Mouse (Mus musculus) forebrain, embryonic 11.5 days (tissue): ENCODE data around the gene Rcn1. TPM values are rescaled to one million over a fixed set of nuclear protein-coding genes. Genes with fewer than 3 reads are reported as not detected.

Experiments used
- ATAC-seq: fragments of 200-750 bp; cut with Nextera tagmentation; replicated peaks from 2 replicates; pipeline ENCODE4 v1.8.0; 2017; ENCODE audit warnings: moderate TSS enrichment; ENCODE audit not compliant: low FRiP score
- DNase-seq: peaks from one replicate; pipeline ENCODE4 v3.0.0-alpha.2; 2017; ENCODE audit warnings: low spot score
- H3K27ac ChIP-seq: fragments of 300-500 bp; sonication (generic); 2 replicates; pipeline ENCODE4 v1.5.1; 2014; ENCODE audit warnings: low read depth, low read length
- H3K27me3 ChIP-seq: fragments of 300-500 bp; sonication (generic); 2 replicates; pipeline ENCODE4 v1.6.1; 2014; ENCODE audit warnings: mild to moderate bottlenecking, low read length, mixed read lengths; ENCODE audit not compliant: control insufficient read depth, insufficient read depth
- H3K36me3 ChIP-seq: fragments of 300-500 bp; sonication (generic); 2 replicates; pipeline ENCODE4 v1.6.1; 2014; ENCODE audit warnings: mild to moderate bottlenecking, low read length, moderate library complexity, mixed read lengths; ENCODE audit not compliant: control insufficient read depth, insufficient read depth
- H3K4me1 ChIP-seq: fragments of 300-500 bp; sonication (generic); replicated peaks from 2 replicates; pipeline ENCODE4 v1.6.1; 2014; ENCODE audit warnings: low read length, mixed read lengths; ENCODE audit not compliant: control insufficient read depth, insufficient read depth
- H3K4me2 ChIP-seq: fragments of 300-500 bp; sonication (generic); 2 replicates; pipeline ENCODE4 v1.6.1; 2014; ENCODE audit warnings: low read depth, mild to moderate bottlenecking, low read length, moderate library complexity, mixed read lengths; ENCODE audit not compliant: severe bottlenecking
- H3K4me3 ChIP-seq: fragments of 300-500 bp; sonication (generic); 2 replicates; pipeline ENCODE4 v1.5.1; 2014; ENCODE audit warnings: low read depth, low read length
- H3K9ac ChIP-seq: fragments of 300-500 bp; sonication (generic); 2 replicates; pipeline ENCODE4 v1.6.1; 2014; ENCODE audit warnings: low read length
- H3K9me3 ChIP-seq: fragments of 300-500 bp; sonication (generic); 2 replicates; pipeline ENCODE4 v1.6.1; 2016; ENCODE audit warnings: low read length, mixed read lengths; ENCODE audit not compliant: control insufficient read depth
- WGBS: fragments of 180-500 bp; shearing (Covaris S2); extraction: QIAGEN DNeasy Blood & Tissue Kit; methylation state at CpG from one replicate; pipeline ENCODE4 v1.1.7; 2014; 5-methylcytosine and 5-hydroxymethylcytosine counted together
- polyA plus RNA-seq: library from polyadenylated mRNA; unstranded; fragments of >200 nt; fragmentation: Nextera tagmentation; extraction: Ambion mirVana; gene quantifications from 2 replicates; pipeline ENCODE4 v1.2.1, GENCODE M21; 2014

Gene Rcn1
- polyA plus RNA-seq, 1 experiment from 2014 or later: 116 TPM

DNA sequence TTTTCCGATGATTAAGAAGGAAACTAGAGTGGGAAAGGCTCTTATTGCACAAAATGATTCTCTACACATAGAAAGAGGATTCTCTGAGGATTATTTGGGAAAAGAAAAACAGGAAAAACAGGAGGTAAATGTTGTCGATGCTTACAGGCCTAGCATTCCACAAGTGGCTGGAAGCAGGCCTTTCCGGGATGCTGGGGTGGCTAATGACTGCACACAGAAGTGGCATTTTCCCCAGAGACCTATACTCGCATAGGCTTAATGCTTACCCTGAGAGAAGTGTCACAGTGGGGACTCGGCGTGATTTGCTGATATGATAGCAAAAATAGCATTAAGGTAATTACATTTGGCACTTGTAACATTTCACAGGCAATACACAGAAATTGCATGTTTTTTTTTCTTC, 50.2 kb downstream of the Rcn1 start:
- 47% methylated on average over 6 of the region's 6 CpGs for WGBS
- Histone ChIP-seq H3K4me3 (no peak overlapping the region), H3K36me3 (no peaks in the 10 kb centered on the region), H3K4me1 (no peaks in the 10 kb centered on the region), H3K27ac (no peak overlapping the region), H3K27me3 (no peaks in the 10 kb centered on the region), H3K9ac (no peak overlapping the region), H3K4me2 (no peak overlapping the region), H3K9me3 (no peaks in the 10 kb centered on the region)
- DNase-seq: no peak
- ATAC-seq: no peak

DNA sequence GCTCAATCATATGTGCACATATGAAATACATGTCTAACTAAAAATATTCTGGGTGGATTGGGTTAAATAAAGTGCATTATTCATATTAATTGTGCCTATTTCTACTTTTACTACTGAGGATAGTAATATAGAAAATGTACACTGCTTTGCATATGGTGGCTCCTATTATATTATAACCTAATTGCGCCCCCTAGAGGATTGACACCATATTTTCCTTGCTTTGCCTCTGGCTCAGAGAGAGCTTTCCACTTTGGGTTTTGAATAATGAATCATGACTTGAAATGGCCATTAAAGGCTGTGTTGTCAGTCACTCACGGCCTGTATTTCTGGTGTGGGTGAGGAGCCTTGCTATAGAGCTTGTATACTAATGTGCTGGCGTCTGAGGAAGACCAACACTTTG, 59.1 kb downstream of the Rcn1 start:
- H3K4me3 ChIP-seq: no peak overlapping the region
- WGBS: 63% methylated on average over 3 of the region's 3 CpGs
- H3K4me2 ChIP-seq: no peak overlapping the region
- no peaks in the 10 kb centered on the region for H3K36me3 ChIP-seq
- no peak for DNase-seq
- no peak for ATAC-seq
- no peaks in the 10 kb centered on the region for H3K9me3 ChIP-seq
- no peaks in the 10 kb centered on the region for H3K27me3 ChIP-seq
- H3K27ac ChIP-seq: no peak overlapping the region
- H3K9ac ChIP-seq: no peak overlapping the region
- H3K4me1 ChIP-seq: peaks cover 3% of the 10 kb centered on the region; the same call in 1 of the 2 replicates

DNA sequence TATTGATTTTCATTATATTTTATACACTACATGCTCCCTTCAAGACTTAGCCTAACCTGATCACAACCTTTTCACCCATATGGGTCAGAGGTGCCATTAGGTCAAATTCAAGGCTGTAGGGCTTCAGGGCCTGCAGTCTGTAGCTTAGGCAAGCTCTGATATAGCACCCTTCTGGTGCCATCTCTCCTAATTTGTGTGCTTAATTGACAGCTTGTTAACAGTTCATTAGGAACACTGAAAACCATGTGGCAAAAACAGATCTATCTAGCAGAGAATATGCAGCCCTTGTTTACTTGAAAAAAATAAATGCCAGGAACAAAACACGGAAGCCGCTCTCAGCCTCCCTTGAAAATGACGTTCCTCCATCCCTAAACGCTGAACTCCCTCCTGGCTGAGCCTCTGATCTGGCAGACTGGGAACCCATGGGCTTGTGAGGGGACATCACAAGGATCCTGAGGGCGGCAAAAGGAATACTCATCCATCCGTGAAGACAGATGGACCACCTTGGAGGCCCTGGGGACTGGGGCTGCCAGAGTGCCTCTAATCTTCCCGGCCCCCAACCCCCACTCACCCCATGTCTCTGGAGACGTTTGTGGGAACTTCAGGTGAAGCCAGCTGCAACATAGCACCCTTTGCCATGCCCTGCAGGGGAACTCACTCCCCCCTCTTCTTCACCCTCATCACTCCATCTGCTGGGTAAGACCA, 61.8 kb downstream of the Rcn1 start:
- Histone ChIP-seq H3K36me3 (no peaks in the 10 kb centered on the region), H3K9me3 (no peaks in the 10 kb centered on the region), H3K4me2 (no peak overlapping the region), H3K4me3 (no peak overlapping the region), H3K27ac (no peak overlapping the region), H3K27me3 (no peaks in the 10 kb centered on the region), H3K4me1 (peaks cover 5% of the 10 kb centered on the region; the same call in 1 of the 2 replicates), H3K9ac (no peak overlapping the region)
- DNase-seq (peak; percentile 54), ATAC-seq (peak; percentile 32; the same call in 1 of the 2 replicates)
- 34% methylated on average over 8 of the region's 8 CpGs for WGBS

DNA sequence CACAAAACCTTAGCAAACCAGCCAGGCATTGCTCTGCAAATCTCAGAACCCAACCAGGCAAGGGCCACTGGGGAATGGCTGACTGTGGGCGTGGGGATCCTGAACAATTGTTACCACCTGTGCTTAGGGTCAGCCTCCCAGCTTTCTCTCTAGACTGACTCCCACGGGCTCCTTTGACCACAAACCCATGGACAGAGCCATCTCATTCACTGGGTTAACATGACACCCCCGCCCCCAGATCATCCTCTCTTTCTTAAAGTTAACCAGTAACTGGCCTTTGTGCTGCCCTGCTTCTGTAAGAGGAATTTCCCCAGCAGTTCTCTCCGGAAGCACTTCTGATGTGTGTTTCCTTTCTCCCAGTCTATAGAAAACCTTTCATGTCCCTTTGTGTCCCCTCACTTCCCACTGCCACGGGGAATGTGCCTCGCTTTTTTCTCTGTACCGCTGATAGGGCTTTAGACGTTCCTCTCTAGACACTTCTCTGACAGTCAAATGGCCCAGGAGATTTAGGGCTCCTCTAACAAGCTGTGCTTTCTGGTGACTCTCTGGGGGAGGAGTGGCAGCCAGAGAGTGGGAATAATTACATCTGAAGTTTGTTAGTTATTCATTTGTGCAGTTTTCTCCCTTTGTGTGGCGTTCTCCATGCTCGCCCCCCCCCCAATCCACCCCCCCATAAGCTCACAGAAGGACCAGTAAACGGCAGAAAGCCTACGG, 62.6 kb downstream of the Rcn1 start:
- 20% methylated on average over 12 of the region's 12 CpGs for WGBS
- no peak overlapping the region for H3K27ac ChIP-seq
- no peak overlapping the region for H3K4me2 ChIP-seq
- DNase-seq (no peak), ATAC-seq (no peak)
- H3K27me3 ChIP-seq: no peaks in the 10 kb centered on the region
- no peak overlapping the region for H3K4me3 ChIP-seq
- no peak overlapping the region for H3K9ac ChIP-seq
- no peaks in the 10 kb centered on the region for H3K36me3 ChIP-seq
- H3K9me3 ChIP-seq: no peaks in the 10 kb centered on the region
- H3K4me1 ChIP-seq: peaks cover 5% of the 10 kb centered on the region; the same call in 1 of the 2 replicates

Other genes with a start within 250 kb of the Rcn1 start
- 0.16 TPM in 1 of 2 replicates, not detected in the other for gene Them7, start 175.0 kb downstream of the Rcn1 start, polyA plus RNA-seq